Mouse (Mus musculus): ENCODE results near the gene Tmod2.

Gene Tmod2

GRCm38 (mm10) chr9:75600166-75600934 is 10.8 kb downstream of the Tmod2 start:
- no peak for DNase-seq (ENCODE audit: low read depth, low spot score)

GRCm38 (mm10) chr9:75599191-75599841 is 11.8 kb downstream of the Tmod2 start:
- DNase-seq (ENCODE audit: low read depth, low spot score) = no peak

GRCm38 (mm10) chr9:75597596-75597995 is 13.5 kb downstream of the Tmod2 start:
- DNase-seq (ENCODE audit: low read depth, low spot score) = no peak

GRCm38 (mm10) chr9:75597036-75597435 is 14.1 kb downstream of the Tmod2 start:
- no peak for DNase-seq (ENCODE audit: low read depth, low spot score)

GRCm38 (mm10) chr9:75593481-75593880 is 17.6 kb downstream of the Tmod2 start:
- peak; percentile 52 for DNase-seq (ENCODE audit: low read depth, low spot score)

- DNase-seq (ENCODE audit: low read depth, low spot score) = peak; percentile 41
Observed at GRCm38 (mm10) chr9:75589850-75590790, 21.0 kb downstream of the Tmod2 start.

- DNase-seq (ENCODE audit: low read depth, low spot score) = peak; percentile 44
Observed at GRCm38 (mm10) chr9:75581694-75582350, 29.3 kb downstream of the Tmod2 start.

- no peak for DNase-seq (ENCODE audit: low read depth, low spot score)
Observed at GRCm38 (mm10) chr9:75579321-75579720, 31.8 kb downstream of the Tmod2 start.

- DNase-seq (ENCODE audit: low read depth, low spot score) = no peak
Observed at GRCm38 (mm10) chr9:75571036-75571942, 39.8 kb downstream of the Tmod2 start.

GRCm38 (mm10) chr9:75568399-75568798 is 42.7 kb downstream of the Tmod2 start:
- DNase-seq (ENCODE audit: low read depth, low spot score) = no peak

- peak; percentile 81 for DNase-seq (ENCODE audit: low read depth, low spot score)
Observed at GRCm38 (mm10) chr9:75564892-75565291, 46.2 kb downstream of the Tmod2 start.

- DNase-seq (ENCODE audit: low read depth, low spot score) = no peak
Observed at GRCm38 (mm10) chr9:75563622-75564021, 47.5 kb downstream of the Tmod2 start.

GRCm38 (mm10) chr9:75563176-75563575 is 47.9 kb downstream of the Tmod2 start:
- DNase-seq (ENCODE audit: low read depth, low spot score) = no peak

GRCm38 (mm10) chr9:75561040-75561669 is 50.0 kb downstream of the Tmod2 start:
- DNase-seq (ENCODE audit: low read depth, low spot score) = no peak

- no peak for DNase-seq (ENCODE audit: low read depth, low spot score)
Observed at GRCm38 (mm10) chr9:75560353-75560752, 50.8 kb downstream of the Tmod2 start.

GRCm38 (mm10) chr9:75559512-75560012 is 51.6 kb downstream of the Tmod2 start, which contains the start of gene Tmod3:
Gene Tmod3, minus strand, starts transcription at chr9:75559657.
- peak; percentile 97 for DNase-seq (ENCODE audit: low read depth, low spot score)

GRCm38 (mm10) chr9:75558812-75559511 is 52.2 kb downstream of the Tmod2 start:
- peak; percentile 79 for DNase-seq (ENCODE audit: low read depth, low spot score)

- no peak for DNase-seq (ENCODE audit: low read depth, low spot score)
Observed at GRCm38 (mm10) chr9:75558360-75558759, 52.8 kb downstream of the Tmod2 start.

GRCm38 (mm10) chr9:75553719-75554118 is 57.4 kb downstream of the Tmod2 start:
- DNase-seq (ENCODE audit: low read depth, low spot score) = peak; percentile 25
